Mouse (Mus musculus): ENCODE measurements at regions not wholly inside any gene's neighbourhood (a gene's known extent, or its start where the extent isn't known, plus 50 kb on each side); places are given as distances from the start of the nearest gene placed in this dataset.

- in situ Hi-C loops (cut with MboI, MseI) = loop anchor here (5.0 kb wide), 1 partner anchor 47 kb away; no protein-coding TSS in a partner anchor
These were observed 144.8 kb upstream of the Htr1f start for GRCm38 (mm10) chr16:65250426-65250825.

GRCm38 (mm10) chr16:65247475-65247874, 141.8 kb upstream of the Htr1f start:
- in situ Hi-C loops (cut with MboI, MseI) = no loop called here

GRCm38 (mm10) chr16:65234404-65234803, 128.8 kb upstream of the Htr1f start:
- in situ Hi-C loops (cut with MboI, MseI) = no loop called here

- in situ Hi-C loops (cut with MboI, MseI) = no loop called here
These were observed 128.3 kb upstream of the Htr1f start for GRCm38 (mm10) chr16:65233964-65234363.

- in situ Hi-C loops (cut with MboI, MseI) = no loop called here
These were observed 113.8 kb upstream of the Htr1f start for GRCm38 (mm10) chr16:65219434-65219833.

GRCm38 (mm10) chr16:65212367-65212766, 106.7 kb upstream of the Htr1f start:
- in situ Hi-C loops (cut with MboI, MseI) = no loop called here

GRCm38 (mm10) chr16:65201329-65201728, 95.7 kb upstream of the Htr1f start:
- in situ Hi-C loops (cut with MboI, MseI) = no loop called here

GRCm38 (mm10) chr16:65197203-65197844, 91.7 kb upstream of the Htr1f start:
- in situ Hi-C loops (cut with MboI, MseI) = no loop called here

GRCm38 (mm10) chr16:65195761-65196160, 90.1 kb upstream of the Htr1f start:
- in situ Hi-C loops (cut with MboI, MseI) = no loop called here

GRCm38 (mm10) chr16:65191574-65192149, 86.0 kb upstream of the Htr1f start:
- in situ Hi-C loops (cut with MboI, MseI) = no loop called here

GRCm38 (mm10) chr16:65174561-65174960, 68.9 kb upstream of the Htr1f start:
- in situ Hi-C loops (cut with MboI, MseI) = no loop called here

- in situ Hi-C loops (cut with MboI, MseI) = no loop called here
These were observed 61.5 kb upstream of the Htr1f start for GRCm38 (mm10) chr16:65167151-65167550.

GRCm38 (mm10) chr16:65162766-65163165, 57.1 kb upstream of the Htr1f start:
- in situ Hi-C loops (cut with MboI, MseI) = no loop called here

- in situ Hi-C loops (cut with MboI, MseI) = no loop called here
These were observed 54.6 kb upstream of the Htr1f start for GRCm38 (mm10) chr16:65160286-65160685.

- in situ Hi-C loops (cut with MboI, MseI) = no loop called here
These were observed 49.9 kb upstream of the Htr1f start for GRCm38 (mm10) chr16:65155536-65155935.

Data from T-helper 17 cell (primary cell).